Mouse (Mus musculus) cerebellum, postnatal 10 days (tissue): ENCODE data around the gene Eif3b.
"Not testable (repeated sequence)": the region's sequence is repeated elsewhere in the genome, so short reads cannot be mapped to it uniquely, and the experiment has no call there.

Experiments used
- DNase-seq, 2 experiments: peaks; one replicate each; pipeline ENCODE4 v3.0.0; 2021; ENCODE audit warnings: mixed read lengths in 2 of 2

Gene Eif3b

DNA sequence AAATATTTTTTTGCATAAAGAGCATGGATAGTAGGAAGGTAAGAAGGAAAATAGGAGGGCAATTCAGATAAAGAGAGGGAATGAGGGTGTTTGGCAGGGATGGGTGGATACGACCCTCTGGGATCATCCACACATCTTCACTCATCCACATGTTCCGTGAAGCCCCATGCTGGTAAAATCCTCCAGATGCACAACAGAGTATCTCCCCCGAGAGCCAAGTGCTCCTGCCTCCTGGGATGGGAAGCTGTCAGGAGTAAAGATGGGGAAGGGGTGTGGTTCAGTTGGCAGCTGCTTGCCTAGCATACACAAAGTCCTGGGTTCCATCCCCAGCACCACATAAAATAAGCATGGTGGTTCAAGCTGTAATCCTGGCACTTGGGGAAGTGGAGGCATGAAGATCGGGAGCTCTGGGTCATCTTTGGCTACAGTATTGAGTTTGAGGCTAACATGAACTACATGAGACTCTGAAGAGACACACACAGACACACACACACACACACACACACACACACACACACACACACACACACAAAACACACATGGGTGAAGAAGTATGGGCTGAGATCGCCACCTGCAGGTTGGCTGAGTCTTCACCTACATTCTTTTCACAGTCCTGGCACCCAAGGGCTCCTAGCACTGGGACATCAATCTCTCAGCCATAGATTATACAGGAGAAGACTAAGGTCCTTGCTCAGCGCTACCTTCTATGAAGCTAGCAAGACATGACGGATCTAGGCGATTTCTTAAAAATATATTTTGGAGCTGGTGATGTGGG lies 22.8 kb upstream of the Eif3b start:
- peak in 1 of 2 experiments; percentile 32 for DNase-seq

DNA sequence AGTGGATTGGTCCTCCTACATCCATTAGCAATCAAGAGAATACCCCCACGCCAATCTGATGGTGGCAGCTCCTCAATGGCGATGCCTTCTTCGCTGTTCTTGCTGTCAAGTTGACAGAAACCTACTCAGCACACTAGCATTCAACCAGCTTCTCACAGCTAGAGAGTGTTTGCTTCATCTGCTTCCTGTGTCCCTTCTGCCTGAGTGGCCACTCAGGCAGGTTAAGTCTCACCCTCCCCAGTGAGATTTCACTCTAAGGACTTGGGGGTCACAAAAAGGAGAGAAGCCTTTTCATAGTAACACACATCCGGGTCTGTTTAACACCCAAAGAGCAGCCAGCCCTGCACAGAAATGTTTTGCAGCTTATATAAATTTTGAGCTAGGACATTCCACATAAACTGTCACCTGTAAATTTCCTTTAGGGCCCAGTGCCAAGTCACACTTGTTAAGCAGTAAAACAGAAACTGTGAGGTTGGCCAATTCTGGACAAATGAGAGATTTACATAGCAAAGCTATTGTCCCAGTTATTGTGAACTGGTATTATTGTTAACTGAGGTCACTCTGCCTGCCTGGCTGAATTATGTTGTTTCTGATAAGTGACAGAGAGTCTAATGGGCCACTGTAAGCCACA lies 16.4 kb upstream of the Eif3b start:
- DNase-seq = no peak

DNA sequence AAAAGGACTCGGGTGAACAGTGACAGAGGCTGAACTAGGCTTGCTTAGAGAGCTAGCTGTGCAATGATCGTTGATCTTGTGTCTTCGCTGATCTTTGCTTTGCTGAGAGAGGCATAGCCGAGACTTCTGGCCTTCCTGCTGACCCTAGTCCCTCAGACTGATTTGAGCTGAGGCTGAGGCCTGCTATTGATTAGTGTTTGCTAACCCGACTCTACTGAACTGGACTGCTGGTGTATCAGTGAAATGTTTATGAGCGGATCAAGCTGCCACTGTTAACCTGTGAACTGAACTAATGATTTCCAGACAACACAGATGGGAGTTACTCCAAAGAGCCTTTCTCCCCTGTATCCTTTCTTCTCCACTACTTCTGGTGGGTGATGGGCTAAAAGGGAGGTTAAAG lies 14.0 kb upstream of the Eif3b start:
- DNase-seq = no peak

DNA sequence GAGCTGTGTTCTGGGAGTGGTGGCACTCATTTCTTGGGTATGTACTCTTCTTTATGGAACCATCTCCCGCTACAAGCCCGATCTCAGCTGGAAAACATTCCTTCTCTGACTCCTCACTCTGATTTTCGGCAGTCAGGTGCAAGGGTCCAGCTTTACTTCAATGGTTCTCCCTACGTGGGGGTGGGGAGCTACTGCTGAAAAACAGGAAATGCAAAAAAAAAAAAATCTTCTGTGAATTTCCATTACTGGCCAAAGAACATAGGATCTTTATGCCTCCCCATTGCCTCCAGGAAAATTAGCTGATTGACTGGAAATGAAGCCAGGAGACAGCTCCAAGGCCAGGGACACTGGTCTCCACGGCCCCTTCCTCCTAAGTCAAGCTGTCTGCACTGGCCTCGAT lies 12.5 kb upstream of the Eif3b start:
- peak in 1 of 2 experiments; percentile 18 for DNase-seq

DNA sequence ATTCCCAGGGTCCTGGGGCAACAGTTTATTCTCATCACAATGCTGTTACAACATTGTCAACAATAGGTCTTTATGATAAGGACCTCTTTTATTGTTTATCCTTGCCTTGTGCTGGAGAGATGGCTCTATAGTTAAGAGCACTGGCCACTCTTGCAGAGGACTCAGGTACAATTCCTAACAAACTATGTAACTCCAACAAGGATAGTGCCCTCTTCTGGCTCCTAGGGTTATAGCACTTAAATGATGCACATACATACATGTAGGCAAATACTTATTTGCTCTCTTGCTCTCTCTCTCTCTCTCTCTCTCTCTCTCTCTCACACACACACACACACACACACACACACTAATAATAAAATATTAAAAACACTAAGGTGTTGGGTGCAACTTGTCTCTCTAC lies 10.3 kb upstream of the Eif3b start:
- DNase-seq = no peak

DNA sequence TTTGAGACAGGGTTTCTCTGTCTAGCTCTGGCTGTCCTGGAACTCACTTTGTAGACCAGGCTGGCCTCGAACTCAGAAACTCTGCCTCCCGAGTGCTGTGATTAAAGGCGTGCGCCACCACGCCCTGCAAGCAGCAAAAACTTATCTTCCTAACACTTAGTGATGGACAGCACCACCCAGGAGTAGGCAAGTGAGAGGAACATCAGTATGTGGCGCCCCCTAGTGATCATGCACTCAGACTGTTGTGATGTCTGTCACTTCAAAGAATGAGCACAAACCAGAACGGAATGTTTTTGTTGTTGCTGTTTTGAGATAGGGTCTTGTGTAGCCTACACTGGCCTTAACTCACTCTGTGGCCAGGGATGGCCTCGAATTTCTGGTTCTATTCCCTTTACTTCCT lies 7.8 kb upstream of the Eif3b start:
- peak; percentile 72 to 76 for DNase-seq

DNA sequence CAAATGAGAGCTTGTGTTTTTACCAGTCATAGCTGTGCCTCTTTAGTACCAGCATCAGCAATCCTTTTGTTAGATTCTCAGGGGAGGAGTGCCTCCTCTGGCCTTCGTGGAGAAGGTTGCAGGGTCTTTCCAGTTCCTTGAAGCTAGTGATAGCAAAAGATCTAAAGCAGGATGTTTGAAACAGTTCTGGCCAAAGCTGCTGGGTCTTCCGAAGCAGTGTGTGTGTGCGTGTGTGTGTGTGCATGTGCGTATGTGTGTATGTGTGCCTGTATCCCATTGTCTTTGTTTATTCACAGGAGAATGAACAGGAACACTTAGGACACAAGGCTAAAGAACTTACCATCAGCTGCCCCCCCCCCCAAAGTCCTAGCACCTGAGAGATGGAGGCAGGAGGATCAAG lies 4.5 kb upstream of the Eif3b start:
- no peak for DNase-seq

DNA sequence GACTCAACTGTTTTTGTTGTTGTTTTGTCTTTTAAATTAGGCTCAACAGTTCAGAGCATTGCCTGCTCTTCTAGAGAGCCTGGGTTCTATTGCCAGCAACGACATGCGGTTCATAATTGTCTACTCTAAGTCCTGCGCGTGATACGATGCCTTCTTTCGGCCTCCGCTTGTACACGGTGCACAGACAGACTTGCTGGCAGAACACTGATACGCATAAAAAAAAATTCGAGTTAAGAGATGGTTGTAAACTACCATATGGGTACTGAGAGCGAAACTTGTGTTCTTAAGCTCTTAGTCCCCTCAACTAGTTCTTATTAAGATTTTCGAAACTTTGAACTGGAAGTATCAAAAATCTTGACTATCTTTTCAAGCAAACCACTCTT lies 1.0 kb upstream of the Eif3b start:
- DNase-seq = peak in 1 of 2 experiments; percentile 22

DNA sequence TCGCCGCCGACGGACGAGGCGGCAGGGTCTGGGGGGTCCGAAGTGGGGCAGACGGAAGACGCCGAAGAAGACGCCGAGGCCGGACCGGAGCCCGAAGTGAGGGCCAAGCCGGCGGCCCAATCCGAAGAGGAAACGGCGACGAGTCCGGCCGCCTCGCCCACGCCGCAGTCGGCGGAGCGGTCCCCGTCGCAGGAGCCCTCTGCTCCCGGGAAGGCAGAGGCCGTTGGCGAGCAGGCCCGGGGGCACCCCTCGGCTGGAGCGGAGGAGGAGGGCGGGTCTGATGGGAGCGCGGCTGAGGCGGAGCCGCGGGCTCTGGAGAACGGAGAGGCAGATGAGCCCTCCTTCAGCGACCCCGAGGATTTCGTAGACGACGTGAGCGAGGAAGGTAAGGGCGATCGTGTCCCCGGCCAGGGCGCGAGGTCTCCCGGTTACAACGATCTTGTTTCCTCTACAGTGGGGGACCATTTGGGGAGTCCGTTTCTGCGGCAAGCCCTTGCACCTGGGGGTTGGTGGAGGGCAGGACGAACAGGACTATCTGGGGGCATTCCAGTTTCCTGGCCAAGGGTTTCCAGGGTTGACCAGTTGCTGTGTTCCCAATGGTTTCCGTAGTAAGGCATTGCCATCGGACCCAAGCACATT lies 433 bp downstream of the Eif3b start:
- DNase-seq = no peak

DNA sequence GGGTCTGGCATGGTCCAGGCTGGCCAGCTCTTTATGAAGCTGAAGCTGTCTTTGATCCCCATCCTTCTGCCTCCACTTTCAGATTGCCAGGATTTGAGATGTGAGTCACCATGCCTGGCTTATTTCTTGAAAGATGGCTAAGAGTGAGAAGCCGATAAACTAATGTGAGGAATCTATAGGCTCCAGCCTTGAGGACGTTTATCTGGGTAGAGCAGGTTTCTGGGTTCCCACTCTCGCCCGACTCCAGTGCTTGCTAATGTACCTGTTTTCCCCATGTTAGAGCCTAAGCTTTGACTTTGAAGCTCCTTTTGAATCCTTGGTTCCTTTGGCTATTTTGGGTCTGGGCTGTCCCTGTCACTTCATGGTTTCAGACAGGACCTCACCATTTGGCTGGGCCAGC lies 1.5 kb downstream of the Eif3b start:
- DNase-seq = no peak

DNA sequence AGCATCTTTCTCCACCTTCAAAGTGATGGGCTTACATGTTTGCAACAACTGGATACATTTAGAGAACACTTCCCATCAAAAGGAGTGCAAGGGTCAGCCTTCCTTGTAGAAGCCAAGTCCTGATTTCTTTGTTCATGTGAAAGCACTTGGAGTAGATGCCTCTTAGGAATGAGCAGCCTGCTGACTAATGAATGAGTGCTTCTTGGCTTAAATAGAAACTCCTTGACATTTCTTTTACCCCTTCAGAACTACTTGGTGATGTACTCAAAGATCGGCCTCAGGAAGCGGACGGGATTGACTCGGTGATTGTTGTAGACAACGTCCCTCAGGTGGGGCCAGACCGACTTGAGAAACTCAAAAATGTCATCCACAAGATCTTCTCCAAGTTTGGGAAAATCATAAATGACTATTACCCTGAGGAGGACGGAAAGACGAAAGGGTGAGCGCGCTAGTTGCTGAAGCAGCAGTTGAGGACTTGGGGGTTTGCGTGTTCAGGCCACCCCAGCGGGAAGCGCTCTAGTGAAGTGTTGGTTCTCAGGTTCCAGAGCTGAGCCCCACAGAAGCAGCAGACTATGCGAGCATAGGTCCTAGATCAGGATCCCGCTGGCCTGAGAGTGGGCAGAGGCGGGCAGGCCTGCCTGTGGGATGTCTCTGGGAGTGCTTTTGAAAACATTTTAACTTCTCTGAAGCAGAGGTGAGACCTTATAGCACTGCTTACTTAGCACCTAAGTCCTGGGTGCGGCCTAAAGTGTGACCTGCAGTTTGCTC lies 6.1 kb downstream of the Eif3b start:
- DNase-seq = no peak

DNA sequence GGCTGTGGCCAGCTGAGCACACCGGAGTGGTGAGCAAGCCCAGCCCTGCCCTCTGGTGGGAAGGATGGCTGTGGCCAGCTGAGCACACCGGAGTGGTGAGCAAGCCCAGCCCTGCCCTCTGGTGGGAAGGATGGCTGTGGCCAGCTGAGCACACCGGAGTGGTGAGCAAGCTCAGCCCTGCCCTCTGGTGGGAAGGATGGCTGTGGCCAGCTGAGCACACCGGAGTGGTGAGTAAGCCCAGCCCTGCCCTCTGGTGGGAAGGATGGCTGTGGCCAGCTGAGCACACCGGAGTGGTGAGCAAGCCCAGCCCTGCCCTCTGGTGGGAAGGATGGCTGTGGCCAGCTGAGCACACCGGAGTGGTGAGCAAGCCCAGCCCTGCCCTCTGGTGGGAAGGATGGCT lies 20.0 kb downstream of the Eif3b start:
- DNase-seq = not testable (repeated sequence)

DNA sequence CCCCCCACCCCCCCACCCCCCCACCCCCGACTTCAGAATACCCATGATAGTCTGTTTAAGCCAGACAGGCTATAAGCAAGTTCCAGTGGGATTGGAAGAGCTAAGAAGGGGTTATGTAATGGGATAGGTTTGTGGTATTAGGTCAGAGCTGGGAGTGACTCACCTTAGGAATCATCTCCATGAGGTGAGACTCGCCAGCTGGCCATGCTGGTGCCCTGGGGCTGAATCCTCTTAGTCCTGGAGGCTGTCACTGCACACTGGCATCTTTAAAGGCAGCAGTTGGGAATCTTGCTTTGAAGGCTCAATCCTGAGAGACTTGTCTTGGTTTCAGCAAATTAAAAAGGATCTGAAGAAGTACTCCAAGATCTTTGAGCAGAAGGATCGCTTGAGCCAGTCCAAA lies 22.3 kb downstream of the Eif3b start:
- DNase-seq = no peak

DNA sequence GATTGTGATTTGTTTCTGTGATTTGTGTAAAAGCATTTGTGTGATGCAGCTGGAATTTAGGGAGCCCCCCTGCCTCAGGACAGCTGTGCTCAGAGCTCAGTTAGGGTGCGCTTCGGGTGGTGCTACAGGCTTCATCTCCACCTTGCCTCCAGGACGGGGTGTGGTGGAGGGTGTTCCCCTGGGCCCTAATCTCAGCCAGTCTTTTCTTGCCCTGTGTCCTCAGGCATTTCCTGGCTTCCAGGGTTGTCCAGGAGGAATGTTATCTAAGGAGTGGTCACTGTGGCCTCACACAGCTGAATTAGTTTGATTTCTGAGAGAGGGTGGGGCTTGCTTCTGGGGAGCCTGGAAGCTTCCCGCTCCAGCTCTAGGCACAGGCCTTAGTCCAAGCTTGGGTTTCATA lies 24.9 kb downstream of the Eif3b start:
- no peak for DNase-seq

DNA sequence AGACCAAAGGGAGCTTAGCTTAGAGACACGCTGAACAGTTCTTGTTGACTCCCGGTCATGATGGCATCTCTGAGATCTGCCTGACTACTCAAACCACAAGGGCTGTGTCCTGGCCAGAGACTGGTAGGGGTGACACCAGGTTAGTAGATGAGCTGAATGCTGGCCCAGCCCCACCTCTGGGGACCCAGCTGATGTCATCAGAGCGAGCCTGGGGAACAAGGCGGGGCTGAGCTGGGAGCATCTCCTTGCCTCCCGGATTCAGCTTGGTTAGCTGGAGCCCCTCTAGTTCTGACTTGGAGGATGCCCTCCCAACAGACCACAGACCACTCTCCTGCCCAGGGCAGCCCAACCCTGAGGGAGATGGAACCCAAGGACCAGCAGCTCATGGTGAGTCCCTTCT lies 26.2 kb downstream of the Eif3b start, which contains the start of gene Gm4869:
Gene Gm4869, plus strand, starts transcription at position 301 of the 400 bp plus-strand sequence.
- DNase-seq = no peak

DNA sequence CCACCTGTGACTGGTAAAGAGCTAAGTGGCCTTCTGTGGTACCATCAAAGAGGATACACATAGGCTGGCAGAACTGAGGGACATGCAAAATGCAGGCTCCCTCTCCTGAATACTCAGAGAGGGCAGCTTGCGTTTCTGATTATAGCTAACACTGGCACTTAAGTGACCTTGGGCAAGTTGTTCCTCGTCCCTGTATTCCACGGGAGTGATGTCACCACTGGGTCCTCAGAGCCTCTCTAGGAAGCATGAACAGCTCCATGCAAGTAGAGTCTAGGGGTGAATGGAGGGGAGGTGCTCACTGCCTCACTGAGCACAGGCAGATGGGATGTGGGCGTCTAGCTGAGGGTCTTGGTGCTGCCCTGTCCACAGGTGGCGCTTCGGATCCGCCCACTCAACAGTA lies 26.9 kb downstream of the Eif3b start:
- no peak for DNase-seq

DNA sequence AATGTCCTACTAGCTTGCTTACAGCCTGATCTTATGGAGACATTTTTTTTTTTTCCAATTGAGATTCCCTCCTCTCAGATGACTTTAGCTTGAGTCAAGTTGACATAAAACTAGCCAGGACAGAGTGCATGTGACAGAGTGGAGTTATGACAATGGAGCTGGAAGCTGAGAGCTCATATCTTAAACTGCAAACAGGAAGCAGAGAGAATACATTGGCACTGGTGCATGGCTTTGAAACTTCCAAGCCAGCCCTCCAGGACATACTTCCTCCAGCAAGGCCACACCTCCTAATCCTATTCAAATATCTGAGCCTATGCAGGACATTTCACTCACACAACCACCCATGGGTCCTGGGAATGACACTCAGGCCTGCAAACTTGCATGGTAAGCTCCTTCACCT lies 35.4 kb downstream of the Eif3b start:
- no peak for DNase-seq

DNA sequence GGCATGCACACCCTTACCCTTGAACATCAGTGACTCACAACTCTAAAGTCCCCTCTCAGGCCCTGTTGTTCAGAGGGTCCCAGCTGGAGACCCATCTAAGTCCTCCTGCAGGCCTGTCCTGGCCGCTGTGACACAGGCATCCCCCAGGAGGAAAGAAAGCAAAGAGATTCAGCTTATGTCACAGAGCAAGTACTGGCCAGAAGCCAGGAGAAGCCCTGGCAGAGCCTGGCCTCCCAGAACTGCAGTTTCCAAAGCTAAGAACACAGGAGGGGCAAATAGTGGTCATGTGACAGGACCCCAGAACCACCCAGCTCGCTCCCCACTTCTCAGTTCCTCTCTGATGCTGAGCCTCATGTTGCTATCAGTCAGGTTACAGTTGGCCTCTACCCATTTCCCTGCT lies 36.3 kb downstream of the Eif3b start:
- peak; percentile 38 to 55 for DNase-seq

DNA sequence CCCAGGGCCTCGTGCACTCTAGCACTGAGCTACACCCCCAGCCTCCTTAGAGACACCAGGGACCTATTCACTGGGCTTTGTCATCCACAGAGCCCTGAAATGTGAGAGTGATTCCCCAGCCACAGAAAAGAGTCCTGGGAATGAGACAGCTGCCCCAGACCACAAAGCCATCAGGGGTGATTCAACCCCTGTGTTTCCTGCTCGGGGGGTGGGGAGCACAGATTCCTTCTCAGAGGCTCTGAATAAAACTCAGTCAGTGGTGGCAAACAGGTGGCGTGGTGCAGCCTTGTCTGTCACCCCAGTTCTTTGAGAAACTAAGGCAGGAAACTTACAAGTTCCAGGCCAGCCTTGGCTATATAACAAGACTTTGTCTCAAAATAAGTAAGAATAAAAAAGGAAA lies 42.3 kb downstream of the Eif3b start:
- DNase-seq = no peak

DNA sequence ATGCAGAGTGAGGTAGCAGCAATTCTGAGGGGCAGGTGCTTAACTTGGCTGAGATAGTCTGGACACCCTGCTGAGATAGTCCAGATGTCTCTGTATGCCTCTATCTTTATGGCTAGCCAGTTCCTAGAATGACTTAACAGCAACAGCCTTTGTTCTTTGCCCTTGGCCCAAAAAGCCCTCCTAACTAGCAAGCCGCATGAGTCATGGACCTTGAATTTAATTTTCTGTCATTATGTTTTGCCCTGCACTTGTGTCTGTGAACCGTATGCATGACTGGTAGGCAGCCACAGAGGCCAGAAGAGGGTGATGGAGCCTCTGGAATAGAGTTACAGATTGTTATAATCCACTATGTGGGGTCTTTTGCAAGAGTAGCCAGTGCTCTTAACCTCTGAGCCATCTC lies 44.0 kb downstream of the Eif3b start:
- not testable (repeated sequence) for DNase-seq

DNA sequence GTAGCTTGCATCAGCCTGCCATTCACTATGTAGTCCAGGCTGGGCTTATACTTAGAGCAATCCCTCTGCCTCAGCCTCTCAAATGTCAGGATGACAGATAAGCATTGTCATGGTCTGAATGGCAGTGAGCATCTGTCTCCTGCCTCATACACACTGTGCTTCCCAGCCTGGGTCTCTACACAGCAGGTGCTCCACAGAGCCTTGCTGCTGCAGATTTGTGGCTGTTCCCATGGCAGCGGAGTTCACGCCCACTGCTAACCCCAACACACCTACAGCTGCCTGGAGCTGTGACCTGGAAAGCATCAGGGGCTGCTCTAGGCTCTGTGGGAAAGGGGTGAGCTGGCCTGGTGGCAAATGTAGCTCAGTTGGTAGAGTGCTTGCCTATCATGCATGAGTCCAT lies 45.8 kb downstream of the Eif3b start:
- DNase-seq = no peak

DNA sequence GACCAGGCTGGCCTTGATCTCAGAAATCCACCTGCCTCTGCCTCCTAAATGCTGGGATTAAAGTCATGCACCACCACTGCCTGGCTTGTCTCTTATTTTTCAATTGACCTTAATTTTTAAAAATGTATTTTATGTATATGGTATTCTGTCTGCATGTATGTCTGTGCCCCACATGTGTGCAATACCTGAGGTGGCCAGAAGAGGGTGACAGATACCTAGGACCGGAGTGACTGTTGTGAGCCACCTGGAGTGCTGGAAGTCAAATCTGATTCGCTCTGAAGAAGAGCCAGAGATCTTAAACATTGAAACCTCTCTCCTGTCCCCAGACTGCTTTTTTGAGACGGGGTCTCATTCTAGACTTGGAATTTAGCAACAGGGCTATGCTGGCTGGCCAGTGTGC lies 53.2 kb downstream of the Eif3b start:
- DNase-seq = peak in 1 of 2 experiments; percentile 19

DNA sequence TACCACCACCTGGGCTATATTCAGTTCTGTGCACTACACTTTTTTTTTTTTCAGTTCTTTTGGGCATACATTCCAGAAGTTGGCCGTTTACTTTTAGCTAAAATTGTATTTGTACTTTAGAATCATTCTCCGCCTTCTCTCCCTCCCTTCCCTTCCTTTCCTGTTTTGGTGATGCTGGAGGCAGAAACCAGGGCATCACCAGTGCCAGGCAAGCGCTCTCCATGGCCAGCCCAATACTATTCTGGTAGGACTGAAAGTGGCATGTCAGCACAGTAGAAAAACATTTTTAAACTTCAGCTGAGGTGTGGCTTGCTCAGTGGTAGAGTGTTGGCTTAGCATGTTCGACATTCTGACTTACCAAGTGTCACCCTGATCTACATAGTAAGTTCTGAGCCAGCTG lies 62.3 kb downstream of the Eif3b start:
- no peak for DNase-seq
